Mouse (Mus musculus) C2C12 (cell line): ENCODE measurements around the gene Creg2. TPM values are rescaled to one million over a fixed set of nuclear protein-coding genes. Genes with fewer than 3 reads are reported as not detected.

Experiments used
- H3K27me3 ChIP-seq: one replicate; pipeline ENCODE4 v1.6.1; 2011; ENCODE audit not compliant: control insufficient read depth, insufficient read depth, insufficient read length
- H3K36me3 ChIP-seq: one replicate; pipeline ENCODE4 v1.6.1; 2011; ENCODE audit not compliant: control insufficient read depth, insufficient read depth
- H3K4me3 ChIP-seq: one replicate; pipeline ENCODE4 v1.5.1; 2011; ENCODE audit warnings: mild to moderate bottlenecking, control low read depth; ENCODE audit not compliant: poor library complexity, insufficient read depth, severe bottlenecking
- H3K79me2 ChIP-seq: one replicate; pipeline ENCODE4 v1.6.1; 2011; ENCODE audit not compliant: control insufficient read depth, insufficient read depth
- H3K79me3 ChIP-seq: one replicate; pipeline ENCODE4 v1.6.1; 2011; ENCODE audit warnings: low read depth, control low read depth
- H3ac ChIP-seq: one replicate; pipeline ENCODE3; 2011; ENCODE audit warnings: low read depth; ENCODE audit not compliant: control insufficient read depth, insufficient read length
- CEBPB ChIP-seq: IDR thresholded peaks from one replicate; pipeline ENCODE4 v1.6.1; 2011; ENCODE audit warnings: low read depth, mild to moderate bottlenecking, control low read depth, moderate library complexity
- CTCF ChIP-seq: IDR thresholded peaks from one replicate; pipeline ENCODE4 v1.5.1; 2011; ENCODE audit not compliant: control insufficient read depth, insufficient read depth, insufficient read length
- FOSL1 ChIP-seq: IDR thresholded peaks from one replicate; pipeline ENCODE4 v1.8.0; 2011; ENCODE audit warnings: mild to moderate bottlenecking, low read length; ENCODE audit not compliant: poor library complexity, insufficient read depth, severe bottlenecking
- MAX ChIP-seq: IDR thresholded peaks from one replicate; pipeline ENCODE4 v1.6.1; 2011; ENCODE audit warnings: mild to moderate bottlenecking, control low read depth
- MYOD1 ChIP-seq: IDR thresholded peaks from one replicate; pipeline ENCODE4 v1.6.1; 2011; ENCODE audit warnings: low read depth; ENCODE audit not compliant: control insufficient read depth, insufficient read length
- MYOG ChIP-seq: IDR thresholded peaks from one replicate; pipeline ENCODE4 v1.6.1; 2011; ENCODE audit not compliant: control insufficient read depth, insufficient read length; ENCODE audit errors: extremely low read depth
- USF1 ChIP-seq: IDR thresholded peaks from one replicate; pipeline ENCODE4 v1.6.1; 2011; ENCODE audit warnings: low read depth, mild to moderate bottlenecking, control low read depth, moderate library complexity
- polyA plus RNA-seq: library from polyadenylated mRNA; unstranded; fragments of >200 nt; fragmentation: generic; extraction: Trizol; gene quantifications from one replicate; pipeline ENCODE4 v1.2.1, GENCODE M21; 2012; ENCODE audit warnings: missing spikeins

The Creg2 gene
- polyA plus RNA-seq, 1 experiment = not detected

DNA sequence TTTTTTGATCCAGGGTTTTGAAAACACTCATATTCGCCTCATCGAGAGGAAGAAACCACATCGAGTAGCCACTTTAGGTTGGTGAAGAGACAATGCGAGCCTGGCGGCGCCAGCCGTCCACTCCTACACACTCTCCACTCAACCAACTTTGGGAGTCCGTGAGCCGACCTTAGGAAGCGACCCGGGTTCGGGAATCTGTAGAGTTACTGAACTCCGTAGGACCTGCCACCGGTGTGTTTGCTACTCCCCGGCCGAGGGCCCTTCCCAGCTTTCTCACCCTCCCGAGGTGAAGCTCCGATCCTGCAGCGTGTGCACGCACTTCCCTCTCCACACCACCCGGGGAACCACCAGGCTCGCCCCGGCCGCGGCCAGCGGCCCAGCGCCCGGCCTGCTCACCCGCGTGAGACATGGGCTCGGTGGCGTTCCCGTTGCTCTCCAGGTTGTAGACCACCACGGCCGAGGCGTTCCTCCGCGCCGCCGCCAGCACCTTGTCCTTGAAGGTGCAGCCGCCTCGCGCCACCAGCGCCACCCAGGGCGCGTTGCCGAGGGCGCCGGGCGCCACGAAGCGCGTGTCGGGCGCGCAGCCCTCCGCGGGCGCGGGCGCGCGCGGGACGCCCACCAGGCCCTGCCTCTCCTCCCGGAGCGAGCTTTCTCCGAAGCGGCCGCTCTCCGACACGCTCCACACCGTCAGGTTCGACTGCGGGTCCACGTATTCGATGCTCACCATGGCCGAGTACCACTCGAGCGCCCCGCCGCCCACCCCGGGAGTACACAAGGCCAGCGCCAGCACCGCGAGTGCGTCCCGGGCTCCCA is 74.6 kb downstream of the Creg2 start:
- H3K4me3 ChIP-seq = peak overlapping the region; percentile 72
- H3K79me2 ChIP-seq = peaks cover 55% of the 10 kb centered on the region
- TF ChIP-seq MYOD1 = no peak
- no peak for TF ChIP-seq CTCF
- TF ChIP-seq MYOG = no peak
- TF ChIP-seq FOSL1 = no peak
- TF ChIP-seq USF1 = no peak
- TF ChIP-seq MAX = no peak
- TF ChIP-seq CEBPB = no peak
- no peaks in the 10 kb centered on the region for H3K36me3 ChIP-seq
- peak overlapping the region; percentile 91 for H3ac ChIP-seq
- H3K27me3 ChIP-seq = no peaks in the 10 kb centered on the region
- H3K79me3 ChIP-seq = peaks cover 43% of the 10 kb centered on the region

DNA sequence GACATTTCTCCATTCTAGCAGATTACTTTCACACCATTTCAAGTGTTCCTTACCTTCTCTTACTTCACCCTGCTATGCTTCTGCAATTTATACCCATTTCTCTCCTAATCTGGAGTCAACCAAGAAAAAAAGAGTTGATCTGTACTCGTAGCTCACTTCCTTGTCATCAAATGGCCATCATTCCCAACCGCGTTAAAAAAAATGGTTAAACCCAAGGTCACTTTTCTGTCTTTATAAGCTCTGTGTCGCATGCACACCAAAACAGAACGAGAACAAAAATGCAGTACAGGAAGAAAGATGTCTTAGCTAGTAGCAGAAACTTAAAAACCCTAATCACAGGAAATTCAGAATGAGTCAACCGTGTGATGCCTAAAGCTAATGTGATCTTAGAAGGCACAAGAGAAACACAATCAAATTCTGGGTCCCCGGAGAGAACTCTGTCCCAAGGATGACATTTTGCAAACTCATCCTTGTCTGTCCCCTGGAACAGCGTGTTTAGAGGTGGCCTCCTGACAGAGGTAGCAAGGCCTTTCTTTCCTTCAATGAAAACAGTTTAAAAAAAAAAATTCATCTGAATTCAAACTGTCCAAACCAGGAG is 75.4 kb downstream of the Creg2 start:
- Histone ChIP-seq H3K79me3 (peaks cover 48% of the 10 kb centered on the region), H3ac (peak overlapping the region; percentile 91), H3K79me2 (peaks cover 63% of the 10 kb centered on the region), H3K4me3 (peak overlapping the region; percentile 72), H3K36me3 (no peaks in the 10 kb centered on the region), H3K27me3 (no peaks in the 10 kb centered on the region)
- TF ChIP-seq MYOD1 (no peak), MAX (no peak), CTCF (no peak), CEBPB (no peak), MYOG (no peak), USF1 (no peak), FOSL1 (no peak)

DNA sequence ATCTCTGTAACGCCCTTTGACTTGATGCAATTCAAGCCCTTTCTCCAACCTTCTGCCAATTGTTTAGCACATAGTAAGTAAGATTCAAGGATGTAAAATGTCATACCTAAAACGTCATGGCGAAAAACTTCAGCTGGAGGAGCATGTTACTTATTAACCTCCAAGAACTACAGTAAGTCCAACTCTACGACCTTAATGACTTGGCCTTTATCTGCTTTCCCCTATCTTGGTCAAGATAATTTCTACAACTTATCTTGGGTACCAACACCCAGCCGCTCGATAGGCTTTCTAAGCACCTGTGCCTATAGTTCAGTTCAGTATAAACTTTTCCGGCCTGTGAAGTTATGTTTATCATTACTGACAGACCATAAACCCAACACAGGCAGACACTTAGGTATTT is 77.4 kb downstream of the Creg2 start:
- Histone ChIP-seq H3K79me3 (peaks cover 64% of the 10 kb centered on the region), H3K27me3 (no peaks in the 10 kb centered on the region), H3K4me3 (no peak overlapping the region), H3K79me2 (peaks cover 83% of the 10 kb centered on the region), H3ac (no peak overlapping the region), H3K36me3 (no peaks in the 10 kb centered on the region)
- TF ChIP-seq MAX = no peak
- TF ChIP-seq MYOG = no peak
- TF ChIP-seq CTCF = no peak
- TF ChIP-seq FOSL1 = no peak
- no peak for TF ChIP-seq MYOD1
- no peak for TF ChIP-seq CEBPB
- TF ChIP-seq USF1 = no peak

DNA sequence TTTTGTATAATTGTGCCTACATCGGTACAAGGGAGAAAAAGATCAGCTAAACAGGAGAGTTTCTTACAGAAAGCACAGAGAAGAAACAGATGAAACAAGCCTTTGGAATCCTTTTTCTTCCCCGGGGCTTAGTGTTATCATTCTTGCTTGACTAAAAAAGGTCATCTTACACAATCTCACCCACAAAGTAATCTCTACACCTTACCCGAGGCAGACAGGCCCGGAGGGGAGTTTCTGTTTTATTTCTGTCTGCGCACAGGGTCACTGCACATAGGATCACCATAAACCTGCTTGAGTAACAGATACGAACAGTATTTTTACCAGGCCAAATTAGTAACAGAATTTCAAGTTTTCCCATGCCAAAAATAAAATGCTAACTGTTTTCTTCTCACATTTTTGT is 79.6 kb downstream of the Creg2 start:
- H3K4me3 ChIP-seq = no peak overlapping the region
- peaks cover 100% of the 10 kb centered on the region for H3K79me2 ChIP-seq
- H3ac ChIP-seq = no peak overlapping the region
- no peaks in the 10 kb centered on the region for H3K27me3 ChIP-seq
- H3K36me3 ChIP-seq = no peaks in the 10 kb centered on the region
- peaks cover 76% of the 10 kb centered on the region for H3K79me3 ChIP-seq
- no peak for TF ChIP-seq MYOG
- TF ChIP-seq FOSL1 = no peak
- TF ChIP-seq MAX = no peak
- TF ChIP-seq MYOD1 = no peak
- TF ChIP-seq CTCF = no peak
- no peak for TF ChIP-seq USF1
- no peak for TF ChIP-seq CEBPB

Other genes with a start within 250 kb of the Creg2 start
- 0.43 TPM for gene Tbc1d8, start 172.7 kb downstream of the Creg2 start, polyA plus RNA-seq
- 20.4 TPM for gene Cnot11, start 116.5 kb downstream of the Creg2 start, polyA plus RNA-seq
- gene Rnf149, start 74.1 kb downstream of the Creg2 start, polyA plus RNA-seq = 23.0 TPM
- 0.02 TPM for gene Rfx8, start 69.5 kb upstream of the Creg2 start, polyA plus RNA-seq
- 0.22 TPM for gene Gm3646, start 153.9 kb upstream of the Creg2 start, polyA plus RNA-seq
- gene Map4k4, start 249.4 kb upstream of the Creg2 start, polyA plus RNA-seq = 141 TPM